Mouse (Mus musculus) kidney, postnatal 4 days (tissue): ENCODE measurements at regions not wholly inside any gene's neighbourhood (a gene's known extent, or its start where the extent isn't known, plus 50 kb on each side); places are given as distances from the start of the nearest gene placed in this dataset.
"Not testable (repeated sequence)": the region's sequence is repeated elsewhere in the genome, so short reads cannot be mapped to it uniquely, and the experiment has no call there.

Experiments used
- DNase-seq, 2 experiments: peaks; one replicate each; pipeline ENCODE4 v3.0.0; 2021; ENCODE audit warnings: mixed read lengths in 2 of 2

DNA sequence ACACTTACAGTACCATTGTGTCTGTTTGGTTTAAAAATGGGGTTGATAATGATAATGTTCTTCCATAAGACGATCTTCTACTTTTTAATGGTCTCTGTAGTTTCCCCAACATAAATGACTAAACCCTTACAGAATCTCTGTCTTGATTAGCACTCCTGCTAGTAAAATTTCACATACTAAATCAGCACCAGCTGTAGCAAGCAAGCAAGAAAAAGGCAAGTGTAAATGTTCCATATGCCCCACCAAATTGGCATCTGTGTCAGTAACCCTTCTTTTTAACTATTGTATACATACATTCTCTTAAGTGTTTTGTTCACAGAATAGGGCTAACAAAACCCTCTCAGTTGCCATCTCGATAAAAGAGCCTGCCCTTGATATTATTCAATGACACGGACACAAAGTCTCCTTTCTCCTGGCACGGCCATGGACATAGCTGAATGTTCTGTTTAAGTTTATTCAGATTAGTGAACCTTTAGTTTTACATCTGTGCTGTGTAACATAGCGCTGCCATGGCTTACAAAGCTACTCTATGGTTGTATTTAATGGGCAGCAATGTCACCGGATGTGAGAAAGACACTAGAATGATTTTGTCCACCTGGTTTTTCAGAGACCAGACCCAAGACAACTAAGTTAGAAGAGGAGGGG, 414.3 kb downstream of the Gtdc1 start:
- DNase-seq, result no peak

DNA sequence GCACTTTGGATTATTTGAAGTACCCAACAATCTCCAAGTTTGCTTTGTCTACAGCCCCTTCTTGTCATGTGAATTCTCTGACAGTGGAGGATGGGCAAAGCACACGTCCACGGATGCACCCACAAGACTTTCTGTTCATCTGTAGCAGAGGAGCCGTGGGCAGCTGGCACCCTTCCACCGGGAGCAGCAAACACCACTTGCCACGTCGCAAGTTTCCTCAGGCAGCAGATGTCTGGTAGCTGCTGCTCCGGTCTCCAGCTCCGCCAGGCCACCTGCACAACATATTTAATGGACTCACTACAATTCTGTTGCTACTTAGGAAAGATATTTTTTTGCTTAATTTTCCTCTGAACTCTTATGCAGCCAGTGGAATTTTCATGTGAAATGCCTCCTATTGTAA, 415.1 kb downstream of the Gtdc1 start:
- peak in 1 of 2 experiments; percentile 15 for DNase-seq

DNA sequence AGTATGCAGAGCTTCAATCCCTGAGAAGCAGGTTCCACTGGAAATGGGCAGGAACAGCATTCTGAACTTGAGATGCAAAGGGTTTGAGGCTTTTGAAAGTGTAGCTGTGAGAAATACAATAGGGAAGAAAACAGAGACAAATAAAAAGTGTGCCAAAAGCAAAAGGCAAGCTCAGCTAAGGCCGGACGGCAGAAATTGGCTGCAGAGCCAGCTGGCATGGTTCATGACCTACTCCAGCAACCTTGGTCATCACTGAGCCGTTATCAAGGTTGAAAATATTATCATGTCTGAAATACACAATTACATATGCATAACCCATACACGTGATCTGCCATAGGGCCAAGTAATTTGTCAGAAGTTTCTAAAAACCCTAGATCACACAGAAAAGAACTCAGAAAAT, 418.4 kb downstream of the Gtdc1 start:
- no peak for DNase-seq

DNA sequence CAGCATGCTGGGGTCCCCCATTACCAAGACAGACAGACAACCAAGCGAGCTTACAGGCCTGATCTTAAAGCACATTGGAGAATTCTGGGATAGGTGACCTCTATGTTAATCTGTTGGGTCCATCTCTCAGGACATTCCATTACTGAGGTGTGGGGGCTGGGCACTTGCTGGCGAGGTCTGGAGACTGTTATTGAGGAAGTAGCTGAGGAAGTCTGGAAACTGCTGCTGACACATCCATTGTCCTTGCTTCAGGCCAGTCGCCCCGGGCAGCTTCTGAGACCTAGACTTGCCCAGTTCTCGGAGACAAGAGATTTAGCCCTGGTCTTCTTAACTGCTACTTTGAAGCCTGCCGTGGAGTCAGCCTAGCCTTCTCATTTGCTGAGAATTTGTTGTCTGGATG, 423.2 kb downstream of the Gtdc1 start:
- peak; percentile 60 to 70 for DNase-seq

DNA sequence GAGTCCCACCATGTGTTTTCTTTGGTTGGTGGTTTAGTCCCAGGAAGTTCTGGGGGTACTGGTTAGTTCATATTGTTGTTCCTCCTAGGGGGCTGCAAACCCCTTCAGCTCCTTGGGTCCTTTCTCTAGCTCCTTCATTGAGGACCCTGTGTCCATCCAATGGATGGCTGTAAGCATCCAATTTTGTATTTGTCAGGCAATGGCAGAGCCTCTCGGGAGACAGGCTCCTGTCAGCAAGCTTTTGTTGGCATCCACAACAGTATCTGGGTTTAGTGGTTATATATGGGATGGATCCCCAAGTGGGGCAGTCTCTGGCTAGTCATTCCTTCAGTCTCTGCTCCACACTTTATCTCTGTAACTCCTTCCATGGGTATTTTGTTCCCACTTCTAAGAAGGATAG, 436.7 kb downstream of the Gtdc1 start:
- not testable (repeated sequence) for DNase-seq

DNA sequence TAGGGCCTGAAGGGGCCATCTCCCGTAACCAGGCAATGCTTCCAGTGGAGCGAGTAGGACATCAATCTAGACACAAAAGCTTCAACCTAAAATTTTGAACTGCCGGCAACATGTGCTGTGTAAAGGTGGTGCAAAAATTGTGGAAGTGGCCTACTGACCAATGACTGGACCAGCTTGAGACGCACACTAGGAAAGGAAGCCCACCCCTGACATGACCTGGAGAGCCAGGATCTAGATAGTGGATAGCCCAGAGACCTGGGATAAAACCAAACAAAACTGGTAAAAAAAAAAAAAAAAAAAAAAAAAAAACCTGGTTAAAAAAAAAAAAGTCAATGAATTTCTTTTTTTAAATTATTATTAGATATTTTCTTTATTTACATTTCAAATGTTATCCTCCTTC, 437.2 kb downstream of the Gtdc1 start:
- DNase-seq, result no peak

DNA sequence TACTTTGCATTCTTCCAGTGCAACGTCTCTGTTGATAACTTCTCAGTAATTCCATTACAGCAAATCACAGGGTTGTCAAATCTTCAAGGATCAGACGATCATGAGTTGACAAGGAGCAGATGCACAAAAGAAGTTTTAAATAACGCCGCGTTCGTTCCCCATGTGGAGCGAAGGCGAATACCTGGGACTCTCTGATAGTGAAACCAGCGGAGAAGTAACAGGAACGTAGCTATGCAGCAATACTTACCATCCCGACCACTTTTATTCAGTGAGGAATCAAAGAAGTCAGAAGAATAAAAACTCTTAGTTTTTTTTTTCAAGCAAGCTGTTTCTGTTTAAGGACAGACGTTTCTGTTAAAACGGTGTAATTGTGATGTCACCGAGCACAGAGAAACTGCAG, 441.6 kb downstream of the Gtdc1 start:
- DNase-seq, result no peak

DNA sequence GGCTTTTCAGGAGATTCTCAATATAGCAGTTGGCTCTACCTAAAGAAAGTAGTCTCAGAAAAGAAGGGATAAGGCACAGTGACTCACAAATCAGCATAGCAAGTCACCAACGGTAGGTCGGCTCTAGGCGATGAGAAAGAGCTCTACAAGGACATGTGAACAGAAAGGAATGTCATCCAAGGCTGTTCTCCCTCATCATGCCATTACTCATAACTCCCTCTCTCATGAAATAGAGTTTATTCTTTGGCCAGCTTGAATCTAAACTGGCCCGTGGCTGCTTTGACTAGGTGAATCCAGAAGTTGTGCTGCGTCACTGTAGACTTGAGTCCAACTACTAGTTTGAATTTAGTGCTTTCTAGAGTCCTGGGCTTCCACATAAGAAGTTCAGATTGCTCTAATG, 447.7 kb downstream of the Gtdc1 start:
- no peak for DNase-seq

DNA sequence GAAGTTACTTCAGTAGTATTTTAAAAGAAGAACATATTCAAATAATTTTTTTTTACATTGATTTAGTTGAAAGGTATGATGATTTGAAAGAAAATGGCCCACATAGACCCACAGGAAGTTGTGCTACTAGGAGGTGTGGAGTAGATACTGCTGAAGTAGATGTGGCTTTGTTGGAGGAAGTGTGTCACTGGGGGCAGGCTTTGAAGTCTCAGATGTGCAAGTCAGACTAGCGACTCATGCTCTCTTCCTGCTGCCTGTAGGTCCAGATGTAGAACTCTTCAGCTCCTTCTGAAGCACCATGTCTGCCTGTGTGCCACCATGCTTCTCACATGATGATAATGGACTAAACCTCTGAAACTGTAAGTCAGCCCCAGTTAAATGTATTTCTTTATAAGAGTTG, 452.0 kb downstream of the Gtdc1 start:
- no peak for DNase-seq

DNA sequence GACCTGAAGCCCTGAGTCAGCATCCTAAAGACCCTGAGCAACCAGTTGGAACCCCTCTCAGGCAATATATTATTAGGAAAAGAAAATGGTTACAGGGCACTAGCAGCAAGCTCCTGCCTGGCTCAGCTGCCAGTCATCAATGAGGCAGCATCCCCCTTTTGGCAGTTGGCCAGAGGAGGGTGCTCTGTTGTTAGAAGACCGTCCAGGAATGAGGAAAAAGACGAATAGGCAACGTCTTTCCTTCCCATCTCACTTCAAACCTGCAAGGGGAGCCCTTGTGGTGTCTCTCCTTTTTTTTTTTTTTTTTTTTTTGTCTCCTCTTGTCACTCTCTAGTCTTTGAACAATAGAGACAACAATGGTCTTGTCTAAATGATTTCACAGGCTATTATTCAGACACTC, 452.8 kb downstream of the Gtdc1 start:
- DNase-seq, result peak; percentile 26 to 36

DNA sequence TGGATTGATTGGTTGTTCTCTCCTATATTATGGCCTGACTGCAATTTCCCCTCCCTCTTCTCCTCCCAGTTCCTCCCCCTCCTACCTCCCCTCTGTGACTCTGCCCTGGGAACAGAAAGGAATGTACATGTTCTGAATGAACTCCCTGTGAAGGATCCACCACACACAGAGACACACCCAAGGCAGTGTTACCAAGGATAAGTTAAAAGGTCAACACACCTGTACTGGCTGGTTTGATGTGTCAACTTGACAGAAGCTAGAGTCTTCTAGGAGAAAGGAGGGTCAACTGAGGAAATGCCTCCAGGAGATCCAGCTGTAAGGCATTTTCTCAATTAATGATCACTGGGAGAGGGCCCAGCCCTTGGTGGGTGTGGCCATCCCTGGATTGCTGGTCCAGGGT, 456.1 kb downstream of the Gtdc1 start:
- no peak for DNase-seq

DNA sequence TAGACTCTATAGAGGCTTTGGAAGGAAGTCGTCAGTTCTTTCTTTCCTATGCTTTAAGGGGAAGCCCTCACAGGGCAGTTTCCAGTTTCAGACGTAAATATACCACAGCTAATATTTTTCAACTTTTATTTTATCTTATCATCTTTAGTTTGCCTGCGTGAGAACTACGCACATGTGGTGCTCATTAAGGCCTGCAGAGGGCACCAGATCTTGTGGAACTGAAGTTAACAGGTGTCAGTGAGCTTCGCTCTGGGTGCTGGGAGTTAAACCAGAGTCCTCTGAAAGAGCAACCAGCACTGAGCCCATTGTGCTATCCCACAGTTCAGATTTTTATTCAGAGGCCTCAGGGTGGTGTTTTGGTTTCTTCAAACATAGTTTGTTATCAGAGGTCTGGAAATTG, 456.5 kb downstream of the Gtdc1 start:
- DNase-seq, result no peak

DNA sequence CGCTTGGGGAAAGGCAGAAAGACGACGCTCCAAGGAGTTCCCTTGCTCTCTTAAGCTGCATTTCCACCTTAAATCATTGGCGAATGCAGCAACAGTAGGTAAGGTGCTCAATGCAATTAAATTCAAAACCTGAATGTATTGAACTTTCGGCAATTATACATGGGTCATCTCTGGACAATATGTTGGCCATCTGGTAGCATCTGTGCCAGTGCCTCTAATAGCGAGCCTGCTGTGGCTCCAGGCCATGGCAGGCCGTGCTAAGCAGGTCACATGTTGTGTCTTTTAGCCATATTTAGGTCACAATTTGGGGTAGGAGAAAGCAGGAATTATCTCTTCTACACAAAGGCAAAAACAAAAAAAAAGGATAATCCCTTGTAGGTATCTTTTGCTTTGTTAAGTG, 462.8 kb downstream of the Gtdc1 start:
- no peak for DNase-seq

DNA sequence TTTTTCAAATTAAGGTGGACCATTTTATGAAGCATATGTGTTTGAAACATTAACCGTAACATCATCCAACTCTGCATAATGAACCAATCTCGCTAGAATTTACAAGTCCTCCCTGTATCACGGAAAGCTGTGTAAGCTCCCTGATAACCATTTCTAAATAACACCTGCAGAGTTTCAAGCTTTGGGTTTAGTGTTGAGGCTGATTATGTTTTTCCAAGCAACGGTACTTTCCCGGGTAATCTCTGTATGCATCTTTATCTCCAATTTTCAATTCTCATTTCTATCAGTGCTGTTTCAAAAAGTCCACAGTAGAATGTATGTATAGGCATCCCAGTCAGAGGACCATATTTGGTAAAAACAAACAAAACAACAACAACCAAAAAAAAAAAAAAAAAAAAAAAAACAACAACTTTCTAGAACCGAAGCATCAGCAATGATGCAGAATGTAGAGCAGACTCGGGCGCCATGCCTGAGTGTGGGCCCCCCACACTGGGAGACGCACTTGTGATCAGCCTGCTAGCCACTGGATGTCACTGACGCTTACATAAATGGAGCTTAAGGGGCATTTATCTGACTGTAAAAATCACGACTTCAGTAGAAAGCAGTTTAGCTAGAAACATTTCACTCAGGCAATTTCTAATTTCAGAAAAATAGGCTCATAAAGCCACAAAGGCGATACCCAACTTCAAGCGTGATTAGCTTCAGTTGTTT, 464.7 kb downstream of the Gtdc1 start:
- no peak for DNase-seq

DNA sequence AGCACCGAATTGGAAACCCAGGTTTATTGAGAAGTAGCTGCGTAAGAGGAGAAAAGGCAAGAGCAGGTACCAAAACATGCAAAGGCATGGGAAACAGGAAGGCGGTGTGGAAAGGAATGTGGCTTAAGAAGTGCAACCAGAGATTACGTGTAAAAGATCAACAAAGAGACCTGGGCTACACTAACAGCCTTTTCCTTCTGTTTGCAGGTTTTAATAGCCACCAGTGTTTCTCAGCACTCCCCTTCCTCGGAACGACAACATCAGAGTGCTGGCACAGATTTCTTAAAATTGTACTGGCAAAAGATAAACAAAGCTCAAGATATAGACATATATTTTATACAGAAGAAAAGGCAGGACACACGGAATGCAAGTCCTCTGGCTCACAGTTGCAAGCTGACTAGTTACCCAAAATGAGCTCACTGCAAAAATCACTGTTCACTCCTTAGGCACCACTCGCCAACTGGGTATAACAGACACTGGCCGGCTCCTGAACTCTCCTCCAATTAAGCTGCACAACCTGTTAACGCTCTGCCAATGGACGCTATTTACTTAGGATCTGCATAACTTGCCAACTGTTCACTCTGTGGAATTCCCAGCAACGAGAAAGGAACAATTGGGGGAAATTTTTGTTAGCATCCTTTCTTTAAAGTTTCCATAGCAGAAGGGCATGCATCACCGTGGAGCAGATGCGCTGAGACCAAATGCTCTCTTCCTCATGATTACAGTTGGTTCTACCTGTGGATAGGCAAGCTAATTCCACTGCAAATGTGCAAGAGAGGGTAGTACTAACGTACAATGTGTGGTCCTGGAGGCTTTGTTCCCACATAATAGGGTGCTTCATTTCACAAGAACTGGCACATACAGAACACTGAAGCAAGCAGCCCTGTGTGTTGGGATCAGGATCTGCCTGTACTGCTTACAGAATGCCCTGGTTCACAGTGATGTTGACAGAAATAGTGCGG, 465.9 kb downstream of the Gtdc1 start:
- DNase-seq, result no peak

DNA sequence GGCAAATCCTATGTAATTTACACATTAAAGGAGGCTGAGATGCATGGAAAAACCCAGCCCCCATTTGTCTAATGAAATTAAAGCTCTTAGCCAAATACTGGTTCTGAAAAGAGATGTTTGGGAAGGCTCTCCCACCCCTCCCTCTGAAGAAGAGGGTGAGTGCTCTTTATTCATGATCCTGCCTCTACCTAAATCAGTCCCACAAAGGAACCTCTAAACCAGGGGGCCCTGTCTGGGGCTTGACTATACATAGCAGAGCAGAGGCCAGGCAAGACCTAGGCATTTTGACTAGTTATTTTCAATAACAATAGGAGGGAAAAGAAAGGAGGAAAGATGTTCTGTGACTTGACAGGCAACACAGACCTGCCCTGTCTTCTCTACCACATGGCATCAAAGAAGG, 478.0 kb downstream of the Gtdc1 start:
- no peak for DNase-seq
